Mouse (Mus musculus) C3H10T1/2 (cell line): ENCODE measurements around the gene Zfp81. TPM values are rescaled to one million over a fixed set of nuclear protein-coding genes. Genes with fewer than 3 reads are reported as not detected.

Source experiments
- polyA plus RNA-seq, 2 experiments: library from polyadenylated mRNA; unstranded; fragments of >200 nt; fragmentation: generic; extraction: Trizol; gene quantifications; one replicate each; pipeline ENCODE4 v1.2.1; 2012; ENCODE audit warnings: missing spikeins in 2 of 2

Zfp81 gene
- under 1 TPM; 0.07 to 0.86 TPM for polyA plus RNA-seq

GRCm38 (mm10) chr17:33358411-33359384, at the start of gene Zfp81:
Zfp81 (minus strand) TSS chr17:33358878.

GRCm38 (mm10) chr17:33394182-33395034, 35.7 kb upstream of the Zfp81 start, which contains the start of gene Zfp101:
Zfp101 (minus strand) TSS chr17:33394641.

DNA sequence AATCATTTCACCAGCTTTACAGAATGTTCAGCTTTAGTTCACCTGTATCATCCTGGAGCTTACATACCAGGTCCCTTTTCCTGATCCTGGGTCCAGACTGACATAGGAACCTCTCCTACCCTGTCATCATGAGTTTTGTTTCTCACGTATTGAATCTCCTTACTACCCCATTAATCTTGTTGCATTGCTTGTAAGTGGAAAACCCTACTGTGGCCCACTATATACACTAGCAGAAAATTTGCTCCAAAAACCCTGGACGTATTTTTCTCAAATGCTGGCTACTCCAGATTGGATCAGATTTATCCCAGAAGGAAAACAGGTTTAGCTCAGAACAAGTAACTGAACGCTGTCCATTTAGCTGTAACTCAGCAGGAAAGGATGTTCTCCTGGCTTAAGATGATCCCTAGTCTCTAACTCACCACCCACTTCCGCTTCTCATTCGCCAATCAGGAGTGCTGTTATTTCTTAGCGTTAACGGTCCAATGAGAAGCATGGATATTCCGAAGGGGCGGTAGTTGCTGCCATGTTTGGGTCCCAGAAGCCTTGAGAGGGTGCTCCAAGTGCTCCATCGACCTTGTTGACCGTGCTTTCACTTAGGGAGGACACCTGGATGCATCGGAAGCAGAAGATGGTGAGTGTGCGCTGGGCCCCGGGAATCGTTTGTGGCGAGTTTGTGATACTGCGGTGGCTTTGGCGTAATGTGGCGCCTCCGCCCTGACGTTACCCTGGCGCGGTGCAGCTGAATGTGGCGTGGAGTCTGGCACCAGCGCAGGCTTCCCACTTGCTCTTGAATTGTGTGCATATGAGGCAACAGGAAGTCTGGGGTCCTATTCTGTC, 69.4 kb downstream of the Zfp81 start, which contains the start of gene Zfp955b:
Zfp955b (plus strand) TSS at position 506 of the 837 bp plus-strand sequence.

Other genes starting within 250 kb of the Zfp81 start
- under 1 TPM in 1 of 2 experiments, not detected in 1; 0.08 TPM for gene Morc2b, start 219.2 kb downstream of the Zfp81 start, polyA plus RNA-seq
- not detected for gene Olfr55, start 190.4 kb downstream of the Zfp81 start, polyA plus RNA-seq
- not detected for gene Olfr239, start 167.6 kb downstream of the Zfp81 start, polyA plus RNA-seq
- gene Olfr1564, start 137.2 kb downstream of the Zfp81 start, polyA plus RNA-seq: under 1 TPM in 1 of 2 experiments, not detected in 1; 0.01 TPM
- gene Zfp955a, start 103.7 kb downstream of the Zfp81 start, polyA plus RNA-seq: 1 to 10 TPM in 1 of 2 experiments, under 1 TPM in 1; 0.07 to 2.1 TPM
- gene Olfr63, start 94.2 kb downstream of the Zfp81 start, polyA plus RNA-seq: not detected
- 1 to 10 TPM in 1 of 2 experiments, under 1 TPM in 1; 0.09 to 2.3 TPM for gene Zfp955b, start 69.3 kb downstream of the Zfp81 start, polyA plus RNA-seq
- gene Zfp101, start 35.8 kb upstream of the Zfp81 start, polyA plus RNA-seq: 1 to 10 TPM in 1 of 2 experiments, under 1 TPM in 1; 0.13 to 2.5 TPM
- under 1 TPM; 0.01 to 0.18 TPM for gene Actl9, start 74.0 kb upstream of the Zfp81 start, polyA plus RNA-seq
- 10 to 100 TPM in 1 of 2 experiments, 1 to 10 TPM in 1; 6.6 to 31.9 TPM for gene Adamts10, start 165.3 kb upstream of the Zfp81 start, polyA plus RNA-seq
- gene Myo1f, start 196.8 kb upstream of the Zfp81 start, polyA plus RNA-seq: under 1 TPM in 1 of 2 experiments, not detected in 1; 0.01 TPM